Mouse (Mus musculus): ENCODE results near the gene Mob4. TPM values are rescaled to one million over a fixed set of nuclear protein-coding genes. Genes with fewer than 3 reads are reported as not detected.

Mob4 gene
- polyA plus RNA-seq, 1 experiment, result 48.8 TPM

DNA sequence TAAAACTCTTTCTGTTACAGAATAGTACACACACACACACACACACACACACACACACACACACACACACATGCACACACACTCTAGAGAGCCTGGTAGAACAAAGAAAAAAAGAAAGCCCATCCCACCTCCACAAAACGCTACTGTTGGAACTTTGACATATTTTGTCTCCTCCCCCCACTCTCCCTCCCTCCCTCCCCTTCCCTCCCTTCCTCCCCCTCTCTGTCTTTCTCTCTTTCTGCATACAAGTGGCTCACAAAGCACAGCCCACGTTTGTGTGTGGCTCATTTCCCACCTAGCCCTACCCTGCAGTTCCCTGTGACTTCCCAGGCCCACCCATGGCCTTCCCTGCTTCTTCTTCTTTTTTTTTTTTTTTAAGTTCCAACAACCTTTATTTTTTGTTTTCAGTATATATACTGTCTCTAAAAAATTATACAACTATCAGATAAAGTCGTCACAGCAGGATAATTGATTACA lies 43.6 kb downstream of the Mob4 start:
- DNase-seq, result no peak
- no peak for TF ChIP-seq POLR2A (IDR thresholded peaks at IDR 0.05; ENCODE audit: borderline replicate concordance, insufficient read depth, low read length)
- no peak for TF ChIP-seq CTCF (IDR thresholded peaks at IDR 0.05; ENCODE audit: borderline replicate concordance, insufficient read depth, low read depth, low read length)
- no peaks in the 10 kb centered on the region for H3K4me1 ChIP-seq (ENCODE audit: control insufficient read depth, insufficient read depth, low read length)
- 33% methylated on average over 3 of the region's 3 CpGs for WGBS
- no peak overlapping the region for H3K4me3 ChIP-seq (replicated peaks; ENCODE audit: insufficient read depth, low read depth, low read length)
- no peak overlapping the region for H3K27ac ChIP-seq (ENCODE audit: insufficient read depth, low read length)
- H3K27me3 ChIP-seq (ENCODE audit: control insufficient read depth, insufficient read depth, low read length), result no peaks in the 10 kb centered on the region

DNA sequence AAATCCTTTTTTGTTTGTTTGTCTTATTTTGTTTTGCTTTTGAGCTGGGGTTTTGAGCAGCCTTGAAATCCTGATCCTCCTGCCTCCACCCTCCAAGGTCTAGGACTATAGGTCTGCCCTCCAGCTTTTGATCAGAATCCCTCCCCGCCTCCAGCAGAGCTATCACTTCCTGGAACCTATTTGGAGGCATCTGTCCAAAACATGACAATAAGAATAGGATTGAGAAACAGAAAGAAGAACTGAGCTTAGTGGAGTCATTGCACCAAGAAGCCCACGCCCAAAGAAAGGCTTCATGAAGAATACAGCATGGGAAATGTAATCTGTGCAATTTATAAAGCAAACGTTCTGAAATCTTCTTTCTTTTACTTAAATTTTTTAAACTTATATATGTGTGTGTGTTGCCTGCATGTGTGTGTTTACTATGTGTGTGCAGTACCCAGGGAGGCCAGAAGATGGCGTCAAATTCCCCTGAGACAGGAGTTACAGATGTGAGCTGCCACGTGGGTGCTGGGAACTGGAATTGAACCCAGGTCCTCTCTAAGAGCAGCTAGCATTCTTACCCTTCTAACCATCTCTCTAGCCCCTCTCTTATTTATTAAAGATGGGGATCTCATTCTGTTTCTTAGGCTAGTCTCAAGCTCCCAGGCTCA lies 49.0 kb downstream of the Mob4 start:
- Histone ChIP-seq H3K27me3 (ENCODE audit: control insufficient read depth, insufficient read depth, low read length) (no peaks in the 10 kb centered on the region), H3K4me3 (replicated peaks; ENCODE audit: insufficient read depth, low read depth, low read length) (no peak overlapping the region), H3K27ac (ENCODE audit: insufficient read depth, low read length) (no peak overlapping the region), H3K4me1 (ENCODE audit: control insufficient read depth, insufficient read depth, low read length) (no peaks in the 10 kb centered on the region)
- no peak for TF ChIP-seq POLR2A (IDR thresholded peaks at IDR 0.05; ENCODE audit: borderline replicate concordance, insufficient read depth, low read length)
- 0 out of 2 replicates have a peak, but pooled peaks have one; percentile 8 for TF ChIP-seq CTCF (IDR thresholded peaks at IDR 0.05; ENCODE audit: borderline replicate concordance, insufficient read depth, low read depth, low read length)
- DNase-seq, result no peak
- WGBS, result 82% methylated on average over 5 of the region's 5 CpGs

- TF ChIP-seq POLR2A (IDR thresholded peaks at IDR 0.05; ENCODE audit: borderline replicate concordance, insufficient read depth, low read length) (no peak), CTCF (IDR thresholded peaks at IDR 0.05; ENCODE audit: borderline replicate concordance, insufficient read depth, low read depth, low read length) (no peak)
- H3K4me1 ChIP-seq (ENCODE audit: control insufficient read depth, insufficient read depth, low read length), result no peaks in the 10 kb centered on the region
- no peak overlapping the region for H3K27ac ChIP-seq (ENCODE audit: insufficient read depth, low read length)
- 94% methylated on average over 5 of the region's 5 CpGs for WGBS
- H3K4me3 ChIP-seq (replicated peaks; ENCODE audit: insufficient read depth, low read depth, low read length), result no peak overlapping the region
- H3K27me3 ChIP-seq (ENCODE audit: control insufficient read depth, insufficient read depth, low read length), result no peaks in the 10 kb centered on the region
- no peak for DNase-seq
These were observed 51.4 kb downstream of the Mob4 start for GRCm38 (mm10) chr1:55182392-55182791.

GRCm38 (mm10) chr1:55185718-55186117 lies 54.7 kb downstream of the Mob4 start:
- TF ChIP-seq CTCF (IDR thresholded peaks at IDR 0.05; ENCODE audit: borderline replicate concordance, insufficient read depth, low read depth, low read length) (no peak), POLR2A (IDR thresholded peaks at IDR 0.05; ENCODE audit: borderline replicate concordance, insufficient read depth, low read length) (no peak)
- Histone ChIP-seq H3K4me1 (ENCODE audit: control insufficient read depth, insufficient read depth, low read length) (no peaks in the 10 kb centered on the region), H3K27me3 (ENCODE audit: control insufficient read depth, insufficient read depth, low read length) (no peaks in the 10 kb centered on the region), H3K27ac (ENCODE audit: insufficient read depth, low read length) (no peak overlapping the region), H3K4me3 (replicated peaks; ENCODE audit: insufficient read depth, low read depth, low read length) (no peak overlapping the region)
- no peak for DNase-seq
- 90% methylated on average over 6 of the region's 6 CpGs for WGBS

- DNase-seq, result no peak
- Histone ChIP-seq H3K4me1 (ENCODE audit: control insufficient read depth, insufficient read depth, low read length) (no peaks in the 10 kb centered on the region), H3K4me3 (replicated peaks; ENCODE audit: insufficient read depth, low read depth, low read length) (no peak overlapping the region), H3K27me3 (ENCODE audit: control insufficient read depth, insufficient read depth, low read length) (no peaks in the 10 kb centered on the region), H3K27ac (ENCODE audit: insufficient read depth, low read length) (no peak overlapping the region)
- no peak for TF ChIP-seq CTCF (IDR thresholded peaks at IDR 0.05; ENCODE audit: borderline replicate concordance, insufficient read depth, low read depth, low read length)
- no peak for TF ChIP-seq POLR2A (IDR thresholded peaks at IDR 0.05; ENCODE audit: borderline replicate concordance, insufficient read depth, low read length)
- 34% methylated on average over 11 of the region's 11 CpGs for WGBS
These were observed 55.7 kb downstream of the Mob4 start for GRCm38 (mm10) chr1:55186592-55187210.

DNA sequence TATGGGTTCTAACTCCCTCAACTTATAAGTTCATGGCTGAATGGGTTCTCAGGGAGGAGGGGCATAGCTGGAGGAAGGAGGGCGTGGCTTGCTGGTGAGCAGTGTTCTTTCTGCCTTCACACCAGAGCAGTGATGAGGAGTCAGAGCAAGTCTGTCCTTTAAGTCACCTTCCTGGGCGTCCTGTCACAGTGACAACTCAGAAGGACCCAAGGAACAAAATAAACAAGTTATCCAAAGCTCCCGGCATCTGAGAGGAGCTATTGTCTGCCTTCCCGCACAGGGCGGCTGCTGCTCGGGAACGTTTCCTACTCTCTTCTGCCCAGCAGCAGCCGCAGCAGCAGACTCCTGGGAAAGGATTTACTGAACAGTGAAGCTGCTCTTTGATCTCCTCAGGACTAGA lies 61.0 kb downstream of the Mob4 start:
- 26% methylated on average over 8 of the region's 8 CpGs for WGBS
- Histone ChIP-seq H3K4me3 (replicated peaks; ENCODE audit: insufficient read depth, low read depth, low read length) (no peak overlapping the region), H3K4me1 (ENCODE audit: control insufficient read depth, insufficient read depth, low read length) (no peaks in the 10 kb centered on the region; the same call in 1 of the 2 replicates), H3K27me3 (ENCODE audit: control insufficient read depth, insufficient read depth, low read length) (no peaks in the 10 kb centered on the region), H3K27ac (ENCODE audit: insufficient read depth, low read length) (no peak overlapping the region)
- no peak for DNase-seq
- TF ChIP-seq POLR2A (IDR thresholded peaks at IDR 0.05; ENCODE audit: borderline replicate concordance, insufficient read depth, low read length) (no peak), CTCF (IDR thresholded peaks at IDR 0.05; ENCODE audit: borderline replicate concordance, insufficient read depth, low read depth, low read length) (no peak)

DNA sequence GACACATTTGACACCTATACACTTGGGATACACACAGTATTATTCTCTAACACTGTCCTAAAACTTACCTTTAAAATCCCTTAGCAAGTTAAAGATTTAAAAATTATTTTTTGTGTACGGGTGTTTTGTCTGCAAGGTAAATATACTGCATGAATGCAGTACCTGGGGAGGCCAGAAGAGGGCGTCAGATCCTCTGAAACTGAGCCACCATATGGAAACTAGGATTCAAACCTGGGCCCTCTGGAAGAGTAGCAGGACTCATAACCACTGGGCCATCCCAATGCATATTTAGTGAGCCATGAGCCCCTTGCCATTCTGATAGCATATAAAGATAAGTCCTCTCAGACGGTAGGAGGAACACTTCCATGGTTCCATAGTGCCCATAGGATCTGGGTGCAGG lies 61.8 kb downstream of the Mob4 start:
- no peak overlapping the region for H3K27ac ChIP-seq (ENCODE audit: insufficient read depth, low read length)
- TF ChIP-seq CTCF (IDR thresholded peaks at IDR 0.05; ENCODE audit: borderline replicate concordance, insufficient read depth, low read depth, low read length), result peak; percentile 20; the same call in 1 of the 2 replicates
- TF ChIP-seq POLR2A (IDR thresholded peaks at IDR 0.05; ENCODE audit: borderline replicate concordance, insufficient read depth, low read length), result no peak
- WGBS, result 60% methylated on average over 3 of the region's 3 CpGs
- no peak overlapping the region for H3K4me3 ChIP-seq (replicated peaks; ENCODE audit: insufficient read depth, low read depth, low read length)
- no peaks in the 10 kb centered on the region for H3K27me3 ChIP-seq (ENCODE audit: control insufficient read depth, insufficient read depth, low read length)
- no peak for DNase-seq
- no peaks in the 10 kb centered on the region; the same call in 1 of the 2 replicates for H3K4me1 ChIP-seq (ENCODE audit: control insufficient read depth, insufficient read depth, low read length)

DNA sequence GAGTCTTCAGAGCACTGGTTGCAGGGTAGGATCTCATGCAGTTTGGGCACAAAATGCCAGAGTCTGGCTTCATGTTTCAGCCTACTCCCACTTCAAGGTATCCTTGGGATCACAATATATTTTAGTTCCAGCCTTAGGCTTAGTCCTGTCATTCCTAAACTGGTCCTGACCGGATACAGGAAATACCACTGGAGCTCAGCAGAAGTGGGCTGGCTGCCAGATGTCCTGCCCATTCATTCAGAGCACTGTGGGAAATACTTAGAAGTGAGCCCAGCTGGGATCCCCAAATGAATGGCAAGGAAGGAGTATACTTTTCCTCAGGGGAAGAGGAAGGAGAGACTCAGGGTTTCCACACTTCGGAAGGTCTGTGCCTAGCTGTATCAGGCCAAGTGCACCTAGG lies 62.3 kb downstream of the Mob4 start:
- Histone ChIP-seq H3K4me3 (replicated peaks; ENCODE audit: insufficient read depth, low read depth, low read length) (no peak overlapping the region), H3K27ac (ENCODE audit: insufficient read depth, low read length) (no peak overlapping the region), H3K27me3 (ENCODE audit: control insufficient read depth, insufficient read depth, low read length) (no peaks in the 10 kb centered on the region), H3K4me1 (ENCODE audit: control insufficient read depth, insufficient read depth, low read length) (no peaks in the 10 kb centered on the region; the same call in 1 of the 2 replicates)
- no peak for DNase-seq
- TF ChIP-seq POLR2A (IDR thresholded peaks at IDR 0.05; ENCODE audit: borderline replicate concordance, insufficient read depth, low read length) (no peak), CTCF (IDR thresholded peaks at IDR 0.05; ENCODE audit: borderline replicate concordance, insufficient read depth, low read depth, low read length) (no peak)
- WGBS, result 41% methylated on average over 2 of the region's 2 CpGs
